Mouse (Mus musculus): ENCODE measurements around the gene Cnih4. TPM values are rescaled to one million over a fixed set of nuclear protein-coding genes. Genes with fewer than 3 reads are reported as not detected.

Cnih4 gene
- 10 to 100 TPM; 48.2 to 57.8 TPM for total RNA-seq (2021)
- long read RNA-seq, experiment 1, transcript Cnih4-204 (5 exons, 3,268 nt) = major isoform, 30 of 32 reads
- long read RNA-seq, experiment 1, partial matches to known transcripts = 1 of 32 reads
- long read RNA-seq, experiment 1, other reads (novel, unspliced or antisense) = 1 of 32 reads
- long read RNA-seq, experiment 2, transcript Cnih4-204 (5 exons, 3,268 nt) = major isoform, 66 of 72 reads
- long read RNA-seq, experiment 2, partial matches to known transcripts = 2 of 72 reads
- long read RNA-seq, experiment 2, other reads (novel, unspliced or antisense) = 3 of 72 reads

GRCm38 (mm10) chr1:181143950-181144836 lies at the start of gene Cnih4, which contains the start of gene Nvl:
Cnih4 (plus strand) TSS chr1:181144693.
Nvl (minus strand) TSS chr1:181144204.
- peak; percentile 94 to 95 for DNase-seq (ENCODE audit: low spot score in 2 of 2)

DNA sequence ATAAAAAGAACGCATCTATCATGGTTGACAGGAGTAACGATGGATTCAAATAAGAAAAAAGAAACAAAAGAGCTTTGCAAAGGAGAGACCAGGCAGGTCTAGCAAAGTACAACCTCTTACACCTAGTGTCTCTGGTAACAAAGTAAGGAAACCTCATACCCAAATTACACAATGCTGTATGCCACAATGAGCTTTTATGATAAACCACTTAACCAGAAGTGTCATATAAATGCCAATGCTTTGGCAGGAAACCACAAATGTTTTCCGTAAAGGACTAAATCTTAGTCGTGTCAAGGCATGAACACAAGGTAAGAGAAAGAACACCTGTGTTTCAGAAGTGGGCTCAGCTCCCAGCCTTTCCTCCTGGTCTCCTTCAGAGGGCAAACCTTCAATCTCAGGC lies 27.4 kb upstream of the Cnih4 start:
- no peak for DNase-seq (ENCODE audit: low spot score in 2 of 2)

GRCm38 (mm10) chr1:181124145-181124544 lies 20.3 kb upstream of the Cnih4 start:
- DNase-seq (ENCODE audit: low spot score in 2 of 2) = no peak

DNA sequence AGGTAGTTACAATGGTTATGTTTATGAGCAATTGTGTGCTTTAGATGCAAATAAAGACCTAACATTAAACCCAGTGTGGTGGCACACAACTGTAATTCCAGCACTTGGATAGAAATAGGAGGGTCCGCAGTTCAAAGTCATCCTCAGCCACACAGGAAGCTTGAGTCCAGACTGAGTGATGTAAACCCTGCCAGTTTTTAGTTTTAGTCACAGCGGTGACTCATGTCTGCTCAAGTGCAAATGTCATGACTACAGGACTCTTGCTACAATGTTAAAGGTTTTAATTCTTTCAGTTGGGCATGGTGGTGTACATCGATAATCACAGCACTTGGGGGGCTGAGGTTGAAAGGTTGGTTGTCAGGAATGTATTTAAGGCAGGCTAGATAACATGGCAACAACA lies 18.6 kb upstream of the Cnih4 start:
- peak in 1 of 2 experiments; percentile 13 for DNase-seq (ENCODE audit: low spot score in 2 of 2)

- no peak for DNase-seq (ENCODE audit: low spot score in 2 of 2)
Measured at GRCm38 (mm10) chr1:181126766-181127165, 17.7 kb upstream of the Cnih4 start.

- peak in 1 of 2 experiments; percentile 48 for DNase-seq (ENCODE audit: low spot score in 2 of 2)
Measured at GRCm38 (mm10) chr1:181131915-181132314, 12.6 kb upstream of the Cnih4 start.

- no peak for DNase-seq (ENCODE audit: low spot score in 2 of 2)
Measured at GRCm38 (mm10) chr1:181138730-181139129, 5.8 kb upstream of the Cnih4 start.

DNA sequence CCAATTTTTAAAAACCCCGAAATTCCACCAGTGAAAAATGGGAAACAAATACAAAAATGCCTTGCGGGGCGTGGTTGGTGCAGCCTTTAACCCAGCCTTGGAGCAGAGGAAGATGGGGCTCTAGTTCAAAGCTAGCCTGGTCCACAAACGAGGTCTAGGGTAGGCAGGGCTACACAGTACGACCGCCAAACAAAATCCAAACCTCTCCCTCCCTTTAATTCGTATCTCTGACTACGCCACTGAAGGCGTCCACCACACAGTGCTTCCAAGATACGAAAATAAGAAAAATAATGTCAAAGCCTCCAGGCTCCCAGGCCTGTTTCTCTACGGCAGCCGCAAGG lies 914 bp upstream of the Cnih4 start:
- no peak for DNase-seq (ENCODE audit: low spot score in 2 of 2)

GRCm38 (mm10) chr1:181144966-181145365 lies 473 bp downstream of the Cnih4 start:
- no peak for DNase-seq (ENCODE audit: low spot score in 2 of 2)

DNA sequence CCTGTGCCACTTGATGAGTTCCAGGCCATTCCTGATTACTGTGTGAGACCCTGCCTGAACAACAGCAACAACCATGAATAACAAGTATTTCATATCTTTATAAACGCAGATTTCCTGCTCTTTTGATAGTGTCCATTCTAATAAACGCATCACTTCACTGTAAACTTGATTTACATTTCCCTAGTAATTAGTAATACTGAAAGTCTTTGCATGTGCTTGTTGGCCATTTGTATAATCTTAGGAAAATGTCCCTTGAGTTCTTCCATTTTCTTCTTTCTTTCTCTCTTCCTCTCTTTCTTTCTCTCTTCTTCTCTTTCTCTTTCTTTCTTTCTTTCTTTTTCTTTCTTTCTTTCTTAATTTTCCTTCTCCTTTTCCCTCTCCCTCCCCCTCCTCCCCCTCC lies 1.7 kb downstream of the Cnih4 start:
- DNase-seq (ENCODE audit: low spot score in 2 of 2) = no peak

DNA sequence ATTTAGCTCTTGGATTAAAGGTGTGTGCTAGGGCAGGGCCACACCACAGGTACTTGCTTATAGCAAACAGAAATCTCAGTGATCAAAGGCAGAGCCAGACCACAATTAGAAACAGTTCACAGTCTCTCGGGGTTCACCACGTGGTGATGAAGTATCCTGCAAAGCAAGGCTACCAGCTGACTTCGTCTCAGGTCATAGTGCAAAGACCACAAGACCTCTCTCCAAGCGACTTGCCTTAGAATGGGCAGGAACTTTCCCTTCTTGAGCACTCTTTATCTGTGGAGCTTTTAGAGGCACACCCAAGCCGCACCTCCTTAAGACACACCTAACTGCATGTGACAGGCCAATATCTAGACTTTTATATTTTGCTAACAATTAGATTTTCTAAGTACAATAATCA lies 4.0 kb downstream of the Cnih4 start:
- DNase-seq (ENCODE audit: low spot score in 2 of 2) = no peak

DNA sequence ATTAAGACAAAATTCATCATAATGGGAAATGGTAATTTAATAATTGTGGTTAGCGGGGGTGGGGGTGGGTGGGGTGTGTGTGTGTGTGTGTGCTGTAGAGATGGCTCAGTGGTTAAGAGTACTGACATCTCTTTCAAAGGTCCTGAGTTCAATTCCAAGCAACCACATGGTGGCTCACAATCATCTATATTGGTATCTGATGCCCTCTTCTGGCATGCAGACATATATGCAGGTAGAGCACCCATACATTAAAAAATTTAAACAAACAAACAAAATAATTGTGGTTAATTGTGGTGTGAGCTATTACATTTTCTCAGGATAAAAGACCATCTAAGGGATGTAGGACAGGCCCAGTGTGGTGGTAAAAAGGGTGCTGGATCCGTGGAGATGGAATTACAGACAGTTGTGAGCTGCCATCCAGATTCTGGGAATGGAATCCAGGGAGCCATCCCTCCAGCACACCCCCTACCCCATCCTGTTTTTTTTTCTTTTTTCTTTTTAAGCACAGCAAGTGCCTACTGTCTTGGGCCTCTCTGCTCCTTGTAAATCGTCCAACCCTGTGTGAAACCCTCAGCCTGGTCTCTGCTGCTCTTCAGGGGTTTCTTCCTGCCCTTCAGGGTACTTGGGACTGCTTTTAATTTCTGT lies 5.0 kb downstream of the Cnih4 start:
- no peak for DNase-seq (ENCODE audit: low spot score in 2 of 2)

DNA sequence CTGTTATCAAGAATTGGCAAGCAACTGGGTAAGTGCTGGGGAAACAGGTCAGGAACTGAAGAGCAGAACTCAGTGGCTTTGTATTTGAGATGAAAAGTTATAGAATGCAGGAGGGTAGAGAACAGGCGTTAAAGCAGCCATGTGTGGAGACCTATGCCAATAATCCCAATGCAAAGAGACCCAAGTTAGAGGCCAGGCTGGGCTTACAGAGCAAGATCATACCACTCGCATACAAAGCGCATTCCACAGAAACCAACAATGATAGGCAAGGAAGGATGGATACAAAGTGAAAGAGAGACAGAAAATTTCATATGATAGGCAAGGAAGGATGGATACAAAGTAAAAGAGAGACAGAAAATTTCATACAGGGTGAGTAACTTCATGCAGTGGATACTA lies 5.9 kb downstream of the Cnih4 start:
- no peak for DNase-seq (ENCODE audit: low spot score in 2 of 2)

DNA sequence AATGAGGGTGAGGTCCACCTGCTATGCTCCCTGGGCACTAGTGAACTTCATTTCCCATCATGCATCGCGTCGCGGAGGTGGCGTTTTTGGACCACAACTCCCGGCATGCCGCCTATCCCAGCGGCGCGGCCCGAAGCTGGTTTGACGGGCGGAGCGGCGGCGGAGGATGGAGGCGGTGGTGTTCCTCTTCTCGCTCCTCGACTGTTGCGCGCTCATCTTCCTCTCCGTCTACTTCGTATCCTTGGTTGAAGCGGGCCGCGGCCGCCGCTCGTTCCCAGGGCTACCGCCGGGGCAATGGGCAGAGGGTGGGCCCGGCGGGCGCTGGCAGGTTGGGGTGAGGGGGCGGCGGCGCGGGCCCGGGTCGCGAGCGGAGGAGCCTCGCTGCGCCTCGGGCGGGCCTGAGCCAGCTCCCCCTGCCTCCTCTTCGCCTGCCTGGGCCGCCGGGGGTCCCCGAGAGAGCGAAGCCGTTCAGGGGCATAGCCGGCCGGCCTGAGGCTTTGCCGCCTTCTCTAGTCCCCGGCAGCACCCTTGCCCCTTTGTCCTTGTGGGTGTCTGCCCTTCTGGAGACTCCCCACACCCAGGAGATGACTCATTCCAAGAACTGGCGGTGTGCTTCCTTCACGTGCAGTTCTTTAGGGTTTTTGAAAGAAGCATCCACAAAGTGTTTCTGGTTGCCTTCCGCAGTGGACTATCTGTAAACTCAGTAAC lies 6.5 kb downstream of the Cnih4 start:
- peak; percentile 84 to 87 for DNase-seq (ENCODE audit: low spot score in 2 of 2)

GRCm38 (mm10) chr1:181151541-181151940 lies 7.0 kb downstream of the Cnih4 start:
- DNase-seq (ENCODE audit: low spot score in 2 of 2) = no peak

DNA sequence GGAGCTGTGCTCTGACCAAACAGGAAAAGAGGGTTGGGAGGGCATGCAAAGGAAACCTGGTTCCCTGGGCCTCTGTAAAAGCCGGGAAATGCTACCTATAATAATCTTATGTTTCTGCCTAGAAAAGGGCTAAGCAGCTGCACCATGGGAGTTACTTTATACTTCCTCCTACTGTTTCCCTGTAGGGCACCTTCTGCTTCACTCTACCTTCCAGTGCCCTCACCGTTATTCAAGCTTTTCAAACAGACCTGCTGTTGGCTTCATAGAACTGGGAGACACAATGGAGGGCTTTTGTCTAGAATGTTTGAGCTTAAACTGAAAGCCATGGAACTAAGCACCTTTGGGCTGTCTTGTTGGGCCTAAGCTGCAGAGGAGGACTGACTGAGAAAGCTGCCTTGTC lies 23.3 kb downstream of the Cnih4 start:
- DNase-seq (ENCODE audit: low spot score in 2 of 2) = no peak

- DNase-seq (ENCODE audit: low spot score in 2 of 2) = no peak
Measured at GRCm38 (mm10) chr1:181168377-181168776, 23.9 kb downstream of the Cnih4 start.

GRCm38 (mm10) chr1:181170210-181170609 lies 25.7 kb downstream of the Cnih4 start:
- no peak for DNase-seq (ENCODE audit: low spot score in 2 of 2)

DNA sequence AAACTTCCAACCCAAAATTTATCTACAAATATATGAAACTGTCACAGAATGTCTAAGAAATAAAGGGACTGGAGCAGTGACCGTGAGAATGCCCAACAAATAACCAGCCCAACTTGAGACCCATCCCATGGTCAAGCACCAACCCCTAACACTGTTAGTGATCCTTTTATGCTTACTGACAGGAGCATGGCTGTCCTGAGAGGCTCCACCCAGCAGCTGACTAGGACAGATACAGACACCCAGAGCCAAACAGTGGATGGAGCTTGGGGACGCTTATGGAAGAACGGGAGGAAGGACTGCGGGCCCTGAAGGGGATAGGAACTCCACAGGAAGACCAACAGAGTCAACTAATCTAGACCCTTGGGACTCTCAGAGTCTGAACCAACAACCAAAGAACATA lies 44.4 kb downstream of the Cnih4 start:
- DNase-seq (ENCODE audit: low spot score in 2 of 2) = no peak

DNA sequence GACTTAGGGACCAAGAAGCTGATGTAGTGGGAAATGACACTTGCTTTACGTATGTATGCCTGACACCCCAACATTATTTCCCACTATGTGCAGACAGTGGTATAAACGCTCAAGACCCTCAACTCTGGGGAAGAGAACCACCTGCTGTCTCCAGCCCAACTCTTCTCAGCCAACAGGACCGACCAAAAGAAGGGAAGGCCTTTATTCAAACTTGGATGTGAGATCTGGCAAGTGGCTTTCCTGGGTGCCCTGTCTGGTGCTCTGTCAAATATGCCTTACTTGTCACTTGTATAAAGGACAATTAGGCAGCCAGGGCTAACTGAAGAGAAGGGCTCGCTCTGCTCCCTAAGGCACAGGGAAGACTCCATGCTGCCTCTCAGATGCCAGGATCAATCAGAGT lies 55.0 kb downstream of the Cnih4 start:
- no peak for DNase-seq (ENCODE audit: low spot score in 2 of 2)

DNA sequence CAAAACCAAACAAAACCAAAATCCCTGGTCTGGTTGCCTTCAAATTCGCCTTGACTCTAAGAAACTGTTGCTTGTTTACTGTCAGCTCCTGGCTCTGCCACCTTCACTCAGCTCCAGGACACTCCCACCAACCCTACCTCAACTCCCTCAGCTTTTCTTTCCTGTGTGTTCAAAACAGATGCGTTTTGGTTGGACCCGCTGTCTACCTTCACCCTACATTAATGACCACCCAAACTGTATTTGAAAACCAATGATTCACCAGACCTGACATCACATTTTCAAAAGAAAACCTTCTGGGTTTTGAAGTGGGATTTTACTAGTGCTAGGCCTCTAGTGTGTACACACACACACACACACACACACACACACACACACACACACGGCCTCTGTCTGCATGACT lies 65.7 kb downstream of the Cnih4 start:
- DNase-seq (ENCODE audit: low spot score in 2 of 2) = no peak
